Mouse (Mus musculus) embryo, embryonic 11.5 days (tissue): Measurements from ENCODE around the gene Igsf9.

Experiments used
- DNase-seq: peaks from one replicate; pipeline ENCODE4 v3.0.0-alpha.2; 2012; ENCODE audit warnings: low read depth, low spot score

Gene Igsf9

GRCm38 (mm10) chr1:172515396-172515795 lies 33.8 kb downstream of the Igsf9 start:
- DNase-seq, result no peak

DNA sequence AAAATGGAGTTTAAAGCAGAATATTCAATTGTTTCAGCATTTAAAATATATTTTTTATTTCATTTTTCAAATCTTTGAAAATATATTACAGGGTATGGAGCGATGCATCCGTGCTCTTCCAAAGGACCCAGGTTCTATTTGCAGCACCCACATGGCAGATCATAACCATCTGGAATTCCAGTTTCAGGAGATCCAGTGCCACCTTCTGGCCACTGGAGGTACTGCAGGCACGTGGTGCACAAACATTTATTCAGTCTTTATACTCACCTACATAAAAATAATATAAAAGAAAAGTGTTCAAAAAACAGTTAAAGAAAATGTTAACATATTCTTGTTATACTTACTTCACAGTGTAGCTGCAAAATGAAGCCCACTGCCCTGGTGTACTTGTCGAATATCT lies 36.4 kb downstream of the Igsf9 start:
- no peak for DNase-seq

- DNase-seq, result no peak
These were observed 38.1 kb downstream of the Igsf9 start for GRCm38 (mm10) chr1:172519644-172520043.

DNA sequence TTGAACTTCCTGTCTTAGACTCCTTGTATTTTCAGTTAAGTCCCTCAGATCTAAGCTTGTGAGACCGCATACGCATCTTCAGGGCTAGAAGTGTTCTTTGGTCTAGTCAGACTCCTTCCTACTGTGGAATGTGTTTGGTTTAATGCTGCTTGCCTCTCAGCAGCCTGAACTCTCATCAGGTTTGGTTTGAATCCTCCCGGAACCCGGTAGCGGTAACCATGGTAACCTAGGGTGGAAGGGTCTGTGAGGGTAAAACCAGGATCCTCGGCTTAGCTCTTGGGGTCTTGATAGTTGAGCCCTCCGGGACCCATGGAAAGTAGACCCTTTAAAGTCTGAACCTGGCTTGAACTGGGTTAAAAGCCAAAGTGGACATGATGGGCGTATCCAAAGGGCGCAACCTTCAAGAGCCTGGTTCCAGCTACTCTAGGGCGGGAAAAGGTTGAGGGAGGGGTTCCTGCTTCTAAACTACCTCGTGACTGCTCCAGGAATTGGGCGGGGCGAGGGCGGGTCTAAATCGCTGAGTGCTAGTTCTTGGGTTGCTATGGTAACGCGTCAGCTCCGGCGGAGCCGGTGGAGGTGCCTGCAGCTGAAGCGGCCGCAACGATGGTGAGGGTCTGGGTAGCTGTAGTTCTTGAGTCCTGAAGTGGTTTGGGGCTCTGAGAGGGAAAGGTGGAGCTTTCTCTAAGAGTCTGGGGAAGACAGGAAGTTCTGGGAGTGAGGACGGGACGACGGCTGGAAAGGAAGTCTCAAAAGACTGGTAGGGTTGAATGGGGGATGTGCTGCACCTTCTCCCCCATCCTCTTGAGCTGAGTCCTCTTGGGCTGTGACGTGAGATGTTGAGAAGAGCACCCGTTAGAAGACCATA lies 39.2 kb downstream of the Igsf9 start, which contains the start of gene Cfap45:
TSS of gene Cfap45 (plus strand) at position 226 of the 865 bp plus-strand sequence.
- peak; percentile 92 for DNase-seq

GRCm38 (mm10) chr1:172522524-172522923 lies 40.9 kb downstream of the Igsf9 start:
- DNase-seq, result no peak

GRCm38 (mm10) chr1:172523699-172524101 lies 42.1 kb downstream of the Igsf9 start:
- no peak for DNase-seq

DNA sequence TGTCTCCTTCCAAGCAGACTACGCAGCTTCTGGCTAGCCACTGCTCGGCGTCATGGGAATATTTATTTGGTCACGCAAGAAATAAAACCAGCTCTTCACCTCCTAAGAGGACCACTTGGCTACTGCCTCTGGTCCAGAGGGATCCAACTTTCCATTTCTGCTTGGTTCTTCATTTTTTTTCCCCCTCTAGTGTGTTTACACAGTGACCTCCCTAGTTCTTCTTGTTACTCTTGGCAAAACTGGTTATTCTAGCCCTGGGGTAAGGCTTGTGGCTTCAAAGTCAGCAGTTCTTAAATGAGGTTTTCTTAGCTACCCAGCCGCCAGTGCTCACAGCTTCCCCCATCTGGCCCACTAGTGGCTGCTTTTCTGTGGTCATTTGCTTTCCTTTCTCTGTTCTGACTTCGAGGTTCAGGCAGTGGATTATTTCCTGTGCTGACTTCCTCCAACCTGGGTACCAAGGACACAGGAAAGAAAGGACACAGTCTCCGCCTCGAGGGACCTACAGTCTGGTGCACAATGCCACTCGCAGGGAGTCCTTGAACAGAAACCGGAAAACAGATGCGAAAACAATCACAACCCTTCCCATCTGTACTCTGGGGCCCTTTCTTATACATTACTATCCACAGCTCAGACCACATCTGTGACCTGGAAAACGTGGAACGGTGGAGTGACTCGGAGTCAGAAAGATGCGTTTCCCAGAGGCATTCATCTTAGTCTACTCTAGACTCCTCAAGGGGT lies 43.6 kb downstream of the Igsf9 start:
- no peak for DNase-seq

GRCm38 (mm10) chr1:172525971-172526370 lies 44.4 kb downstream of the Igsf9 start:
- no peak for DNase-seq

GRCm38 (mm10) chr1:172526380-172527081 lies 44.9 kb downstream of the Igsf9 start:
- DNase-seq, result no peak

DNA sequence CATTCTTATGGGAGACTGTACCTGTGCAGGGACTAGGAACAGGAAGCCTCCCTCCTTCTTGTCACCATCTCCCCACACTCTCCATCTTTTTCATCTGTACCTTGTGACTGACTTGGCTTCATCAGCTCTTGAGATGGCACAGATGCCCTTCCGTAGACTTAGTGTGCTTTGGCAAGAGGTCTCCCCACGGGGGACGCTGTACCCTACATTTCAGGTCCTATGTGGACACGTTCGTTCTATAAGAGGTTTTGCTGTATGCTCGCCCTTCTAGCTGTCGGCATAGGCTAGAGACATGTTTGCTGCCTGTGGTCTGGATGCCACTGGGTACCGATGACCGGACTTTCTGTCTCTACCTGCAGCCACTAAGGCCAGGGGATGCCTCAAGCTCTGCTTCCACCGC lies 45.8 kb downstream of the Igsf9 start:
- DNase-seq, result no peak

- peak; percentile 76 for DNase-seq
These were observed 47.1 kb downstream of the Igsf9 start for GRCm38 (mm10) chr1:172528701-172529100.

- no peak for DNase-seq
These were observed 49.1 kb downstream of the Igsf9 start for GRCm38 (mm10) chr1:172530544-172531220.

DNA sequence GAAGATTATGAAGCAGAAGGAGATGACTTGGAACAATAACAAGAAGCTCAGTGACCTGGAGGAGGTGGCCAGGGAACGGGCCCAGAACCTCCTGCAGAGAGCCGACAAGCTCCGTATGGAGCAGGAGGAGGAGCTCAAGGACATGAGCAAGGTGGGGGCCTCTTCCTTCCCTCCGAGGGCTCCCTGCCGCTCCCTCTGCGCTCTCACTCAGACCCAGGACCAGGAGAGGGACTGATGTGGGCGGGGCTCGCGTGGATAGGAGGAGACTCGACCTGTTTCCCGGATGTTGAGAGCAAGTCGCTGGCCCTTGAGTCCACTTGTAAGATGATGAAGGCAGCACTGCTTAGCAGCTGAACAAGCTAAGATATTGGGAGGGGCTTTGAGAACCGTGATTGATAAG lies 51.0 kb downstream of the Igsf9 start:
- DNase-seq, result no peak

- no peak for DNase-seq
These were observed 53.5 kb downstream of the Igsf9 start for GRCm38 (mm10) chr1:172535116-172535515.

GRCm38 (mm10) chr1:172539827-172540226 lies 58.2 kb downstream of the Igsf9 start:
- no peak for DNase-seq

DNA sequence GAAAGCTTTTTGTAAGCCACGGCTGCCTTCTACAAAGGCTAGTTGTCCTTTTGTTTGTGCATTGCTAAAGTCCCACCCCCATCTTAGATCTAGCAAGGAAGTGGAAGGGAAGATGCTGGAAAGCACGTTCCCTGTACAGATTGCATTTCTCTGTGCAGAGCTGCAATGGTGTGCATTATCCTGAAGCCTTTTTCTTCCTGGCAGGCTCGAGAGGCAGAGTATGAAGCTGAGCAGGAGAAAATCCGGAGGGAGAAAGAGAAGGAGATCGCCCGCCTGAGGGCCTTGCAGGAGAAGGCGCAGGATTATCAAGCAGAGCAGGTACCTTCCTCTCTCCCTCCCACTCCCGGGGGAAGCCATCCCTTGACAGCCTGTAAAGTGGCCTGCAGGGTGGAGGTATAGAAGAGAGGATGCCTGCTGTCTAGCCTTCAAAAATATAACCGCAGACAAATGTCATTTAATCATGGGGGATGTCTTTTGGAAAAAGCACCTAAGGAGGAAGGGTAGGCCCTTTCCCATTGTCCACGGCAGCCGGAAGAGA lies 58.8 kb downstream of the Igsf9 start:
- no peak for DNase-seq

- DNase-seq, result no peak
These were observed 64.5 kb downstream of the Igsf9 start for GRCm38 (mm10) chr1:172546062-172546461.
